Mouse (Mus musculus) liver, embryonic 14.5 days (tissue): ENCODE measurements at regions not wholly inside any gene's neighbourhood (a gene's known extent, or its start where the extent isn't known, plus 50 kb on each side); places are given as distances from the start of the nearest gene placed in this dataset.

ENCODE experiments used
- ATAC-seq: fragments of 200-750 bp; cut with Nextera tagmentation; 2 replicates; pipeline ENCODE4 v1.8.0; 2017; ENCODE audit warnings: moderate number of reproducible peaks, mild to moderate bottlenecking, moderate library complexity; ENCODE audit not compliant: insufficient read depth
- DNase-seq, 3 experiments: peaks; one replicate each; pipeline ENCODE4 v3.0.0-alpha.2; 2012 to 2013; ENCODE audit warnings: low read depth in 3 of 3, low spot score in 3 of 3
- H3K27ac ChIP-seq: fragments of 300-500 bp; sonication (generic); 2 replicates; pipeline ENCODE4 v1.5.1; 2014; ENCODE audit warnings: moderate library complexity, mild to moderate bottlenecking, control low read depth, inconsistent platforms
- H3K27me3 ChIP-seq: fragments of 300-500 bp; sonication (generic); 2 replicates; pipeline ENCODE4 v1.6.1; 2014; ENCODE audit warnings: mild to moderate bottlenecking, low read length, moderate library complexity; ENCODE audit not compliant: control insufficient read depth, insufficient read depth
- H3K36me3 ChIP-seq: fragments of 300-500 bp; sonication (generic); replicated peaks from 2 replicates; pipeline ENCODE4 v1.6.1; 2014; ENCODE audit warnings: low read depth; ENCODE audit not compliant: control insufficient read depth, insufficient read depth
- H3K4me1 ChIP-seq, 2 experiments: fragments of 200-500 bp in 1 of 2; fragments of 300-500 bp in 1 of 2; sonication (generic) in 1 of 2; replicated peaks; 2 replicates each; pipeline ENCODE4 v1.6.1; 2012 to 2014; ENCODE audit warnings: antibody characterized with exemption in 1 of 2, inconsistent platforms in 1 of 2, low read length in 1 of 2; ENCODE audit not compliant: control insufficient read depth in 2 of 2, insufficient read depth in 2 of 2
- H3K4me2 ChIP-seq: fragments of 300-500 bp; sonication (generic); 2 replicates; pipeline ENCODE4 v1.6.1; 2014; ENCODE audit warnings: low read depth, mild to moderate bottlenecking, control low read depth, moderate library complexity
- H3K4me3 ChIP-seq, 2 experiments: fragments of 200-500 bp in 1 of 2; fragments of 300-500 bp in 1 of 2; sonication (generic) in 1 of 2; 2 replicates each; pipeline ENCODE4 v1.5.1; 2012 to 2014; ENCODE audit warnings: low read depth in 2 of 2, low read length in 2 of 2, mild to moderate bottlenecking in 2 of 2, control low read depth in 1 of 2, inconsistent platforms in 1 of 2, moderate library complexity in 1 of 2; ENCODE audit not compliant: insufficient read depth in 1 of 2
- H3K9ac ChIP-seq: fragments of 300-500 bp; sonication (generic); replicated peaks from 2 replicates; pipeline ENCODE4 v1.6.1; 2014; ENCODE audit warnings: mild to moderate bottlenecking, control low read depth, moderate library complexity
- H3K9me3 ChIP-seq: fragments of 300-500 bp; sonication (generic); 2 replicates; pipeline ENCODE4 v1.6.1; 2016; ENCODE audit warnings: low read length, mixed read lengths; ENCODE audit not compliant: control insufficient read depth
- CTCF ChIP-seq: IDR thresholded peaks from 2 replicates; pipeline ENCODE4 v1.5.1; 2016; ENCODE audit warnings: antibody characterized with exemption, low read depth, control low read depth
- EP300 ChIP-seq: IDR thresholded peaks from 2 replicates; pipeline ENCODE4 v1.6.1; 2016; ENCODE audit warnings: antibody characterized with exemption, low read depth
- WGBS: fragments of 180-500 bp; shearing (Covaris S2); extraction: QIAGEN DNeasy Blood & Tissue Kit; methylation state at CpG from one replicate; pipeline ENCODE4 v1.1.7; 2014; ENCODE audit not compliant: insufficient replicate concordance; 5-methylcytosine and 5-hydroxymethylcytosine counted together

DNA sequence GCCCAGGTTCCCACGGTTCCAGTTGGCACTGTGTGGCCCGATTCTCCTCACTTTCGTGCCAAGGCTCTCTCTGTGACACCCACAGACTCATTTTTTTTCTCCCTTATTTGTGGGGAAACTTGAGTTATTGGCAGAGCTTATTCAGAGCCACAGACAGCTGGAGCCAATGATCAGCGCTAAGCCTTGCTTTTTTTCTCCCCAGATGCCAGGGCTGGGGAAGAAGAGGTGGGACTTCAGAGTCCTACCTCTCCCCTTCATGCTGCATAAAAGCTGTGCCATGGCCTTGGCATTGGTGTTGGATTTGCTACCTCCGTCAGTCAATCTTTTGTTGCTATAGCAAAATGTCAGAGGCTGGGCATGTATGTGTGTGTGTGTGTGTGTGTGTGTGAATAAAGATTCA is 56.5 kb upstream of the Cox10 start:
- no peak overlapping the region for H3K27ac ChIP-seq
- ATAC-seq: no peak
- no peaks in the 10 kb centered on the region for H3K36me3 ChIP-seq
- TF ChIP-seq EP300 (no peak), CTCF (no peak)
- H3K9ac ChIP-seq: no peak overlapping the region
- no peak for DNase-seq
- H3K4me3 ChIP-seq: no peak overlapping the region
- H3K4me2 ChIP-seq: no peak overlapping the region
- no peaks in the 10 kb centered on the region for H3K9me3 ChIP-seq
- no peaks in the 10 kb centered on the region for H3K4me1 ChIP-seq
- WGBS: 69% methylated on average over 5 of the region's 5 CpGs
- no peaks in the 10 kb centered on the region for H3K27me3 ChIP-seq

- ATAC-seq (no peak), DNase-seq (no peak)
- 66% methylated on average over 2 of the region's 2 CpGs for WGBS
- no peaks in the 10 kb centered on the region for H3K9me3 ChIP-seq
- H3K4me1 ChIP-seq: no peaks in the 10 kb centered on the region
- H3K27me3 ChIP-seq: no peaks in the 10 kb centered on the region
- H3K9ac ChIP-seq: no peak overlapping the region
- H3K4me2 ChIP-seq: no peak overlapping the region
- H3K27ac ChIP-seq: no peak overlapping the region
- no peak overlapping the region for H3K4me3 ChIP-seq
- no peak for TF ChIP-seq CTCF
- no peak for TF ChIP-seq EP300
- H3K36me3 ChIP-seq: no peaks in the 10 kb centered on the region
Observed at GRCm38 (mm10) chr11:64135308-64135591, 56.0 kb upstream of the Cox10 start.

GRCm38 (mm10) chr11:64134571-64135307 is 55.5 kb upstream of the Cox10 start:
- ATAC-seq: no peak
- no peak for DNase-seq
- 69% methylated on average over 15 of the region's 15 CpGs for WGBS
- TF ChIP-seq CTCF: no peak
- TF ChIP-seq EP300: no peak
- Histone ChIP-seq H3K36me3 (no peaks in the 10 kb centered on the region), H3K27me3 (no peaks in the 10 kb centered on the region), H3K27ac (no peak overlapping the region), H3K4me3 (no peak overlapping the region), H3K9ac (no peak overlapping the region), H3K4me2 (no peak overlapping the region), H3K9me3 (no peaks in the 10 kb centered on the region), H3K4me1 (no peaks in the 10 kb centered on the region)
